Mouse (Mus musculus): ENCODE results near the gene Nucks1.

DNA sequence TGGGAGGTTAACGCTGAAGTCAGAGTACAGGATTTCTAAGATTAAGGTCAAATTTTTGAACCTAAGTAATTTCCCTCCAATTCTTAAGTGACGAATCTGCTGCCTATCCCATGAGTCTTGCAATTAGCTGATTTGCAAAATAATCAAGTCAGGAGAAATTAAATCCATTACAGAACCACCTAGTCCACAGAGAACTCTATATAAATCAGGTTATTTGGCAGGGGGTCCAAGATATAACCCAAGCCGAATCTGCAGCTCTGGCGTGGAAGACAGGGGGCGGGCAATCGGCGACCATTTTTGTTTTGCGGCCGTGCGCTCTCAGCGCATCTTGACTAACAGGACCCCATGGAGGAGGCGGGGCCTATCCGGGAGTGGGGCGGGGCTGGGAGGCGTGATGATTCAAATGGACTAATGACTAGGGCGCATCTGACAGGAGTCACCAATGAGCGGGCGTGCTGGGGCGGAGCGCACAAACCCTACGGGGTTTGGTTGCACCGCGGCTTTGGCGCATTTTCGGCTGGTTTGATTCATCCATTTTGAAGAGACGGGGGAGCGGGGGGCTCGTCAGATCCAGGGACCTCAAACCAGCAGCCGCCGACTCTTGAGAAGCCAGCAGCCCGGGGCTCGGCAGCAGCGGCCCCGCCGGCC, at the start of gene Nucks1:
- TF ChIP-seq EP300 (IDR thresholded peaks at IDR 0.05) (peak; percentile 81), CTCF (IDR thresholded peaks at IDR 0.05) (peak; percentile 56)

Measured in lung, postnatal 0 days (tissue).